In genomic region chr6:86403728-86404099, GRCm38 (mm10) we compare ENCODE assay signal across 8 mouse cellular contexts. TPM values are rescaled to one million over a fixed set of nuclear protein-coding genes. Genes with fewer than 3 reads are reported as not detected.
DNase-seq lines count a peak whose midpoint lies in the region; ATAC-seq and TF ChIP-seq lines count a peak whose summit lies in the region.

No protein-coding gene starts in this region.

- H3K9ac ChIP-seq in embryonic facial prominence, embryonic 14.5 days (ENCODE audit: low read depth, low read length), result peak overlapping the region; percentile 99
- H3K9ac ChIP-seq in heart, embryonic 15.5 days, result 0 out of 2 replicates have a peak overlapping the region, but pooled peaks have one; percentile 91
- peak overlapping the region; percentile 89 for H3K9ac ChIP-seq in liver, embryonic 14.5 days (replicated peaks)
- peak overlapping the region; percentile 97; the same call in 1 of the 2 replicates for H3K9ac ChIP-seq in neural tube, embryonic 12.5 days

- no peaks in the 10 kb centered on the region for H3K27me3 ChIP-seq in embryonic facial prominence, embryonic 14.5 days (replicated peaks; ENCODE audit: control insufficient read depth, insufficient read depth, low read length)
- no peaks in the 10 kb centered on the region for H3K27me3 ChIP-seq in heart, embryonic 15.5 days
- H3K27me3 ChIP-seq in liver, embryonic 14.5 days (ENCODE audit: control insufficient read depth, insufficient read depth, low read length), result no peaks in the 10 kb centered on the region; the same call in 1 of the 2 replicates
- no peaks in the 10 kb centered on the region for H3K27me3 ChIP-seq in neural tube, embryonic 12.5 days (replicated peaks)

- no peak for TF ChIP-seq CTCF in liver, embryonic 14.5 days (IDR thresholded peaks at IDR 0.05; ENCODE audit: low read depth)

- peak overlapping the region; percentile 68 for H3K4me2 ChIP-seq in embryonic facial prominence, embryonic 14.5 days (ENCODE audit: low read depth, low read length)
- H3K4me2 ChIP-seq in heart, embryonic 15.5 days, result peak overlapping the region; percentile 66
- peak overlapping the region; percentile 96 for H3K4me2 ChIP-seq in liver, embryonic 14.5 days (ENCODE audit: low read depth)
- H3K4me2 ChIP-seq in neural tube, embryonic 12.5 days (replicated peaks), result peak overlapping the region; percentile 43

- no peaks in the 10 kb centered on the region for H3K9me3 ChIP-seq in embryonic facial prominence, embryonic 14.5 days (ENCODE audit: control insufficient read depth, low read length)
- no peaks in the 10 kb centered on the region for H3K9me3 ChIP-seq in heart, embryonic 15.5 days (replicated peaks)
- H3K9me3 ChIP-seq in liver, embryonic 14.5 days (ENCODE audit: control insufficient read depth, low read length), result no peaks in the 10 kb centered on the region
- no peaks in the 10 kb centered on the region for H3K9me3 ChIP-seq in neural tube, embryonic 12.5 days

- peak; percentile 65 to 74 for DNase-seq in adrenal gland, postnatal 4 days (ENCODE audit: low spot score in 2 of 2)
- DNase-seq in embryonic facial prominence, embryonic 14.5 days (ENCODE audit: low spot score), result peak; percentile 85
- peak; percentile 85 to 89 for DNase-seq in kidney, postnatal 36 days
- DNase-seq in liver, embryonic 14.5 days (ENCODE audit: low read depth in 3 of 3, low spot score in 3 of 3), result peak; percentile 70 to 74 (median 73)
- peak; percentile 86 for DNase-seq in thymus, postnatal 4 days

- H3K36me3 ChIP-seq in embryonic facial prominence, embryonic 14.5 days (ENCODE audit: control insufficient read depth, insufficient read depth, low read length), result peaks cover 14% of the 10 kb centered on the region
- no peaks in the 10 kb centered on the region; the same call in 1 of the 2 replicates for H3K36me3 ChIP-seq in heart, embryonic 15.5 days
- no peaks in the 10 kb centered on the region; the same call in 1 of the 2 replicates for H3K36me3 ChIP-seq in liver, embryonic 14.5 days (replicated peaks; ENCODE audit: control insufficient read depth, insufficient read depth, low read depth)
- peaks cover under 1% of the 10 kb centered on the region; the same call in 1 of the 2 replicates for H3K36me3 ChIP-seq in neural tube, embryonic 12.5 days

- TF ChIP-seq EP300 in liver, embryonic 14.5 days (IDR thresholded peaks at IDR 0.05; ENCODE audit: low read depth), result no peak

- H3K4me3 ChIP-seq in embryonic facial prominence, embryonic 14.5 days (ENCODE audit: low read depth, low read length), result peak overlapping the region; percentile 87
- peak overlapping the region; percentile 94 for H3K4me3 ChIP-seq in heart, embryonic 15.5 days
- H3K4me3 ChIP-seq in liver, embryonic 14.5 days (ENCODE audit: insufficient read depth in 1 of 2, low read depth in 2 of 2, low read length in 2 of 2), result peak overlapping the region; percentile 88 to 92
- H3K4me3 ChIP-seq in neural tube, embryonic 12.5 days, result peak overlapping the region; percentile 81

- H3K27ac ChIP-seq in embryonic facial prominence, embryonic 14.5 days (replicated peaks; ENCODE audit: low read depth, low read length), result peak overlapping the region; percentile 100
- peak overlapping the region; percentile 100 for H3K27ac ChIP-seq in heart, embryonic 15.5 days
- peak overlapping the region; percentile 75 for H3K27ac ChIP-seq in liver, embryonic 14.5 days
- H3K27ac ChIP-seq in neural tube, embryonic 12.5 days, result 0 out of 2 replicates have a peak overlapping the region, but pooled peaks have one; percentile 99

- H3K4me1 ChIP-seq in embryonic facial prominence, embryonic 14.5 days (ENCODE audit: control insufficient read depth, insufficient read depth, low read length), result peaks cover 5% of the 10 kb centered on the region
- H3K4me1 ChIP-seq in heart, embryonic 15.5 days (replicated peaks), result peaks cover 18% of the 10 kb centered on the region
- peaks cover 4 to 17% of the 10 kb centered on the region in 2 experiments; a peak in 3 of 4 replicates for H3K4me1 ChIP-seq in liver, embryonic 14.5 days (replicated peaks; ENCODE audit: control insufficient read depth in 2 of 2, insufficient read depth in 2 of 2, low read length in 1 of 2)
- peaks cover 11% of the 10 kb centered on the region for H3K4me1 ChIP-seq in neural tube, embryonic 12.5 days

- under 1% methylated on average over 15 of the region's 15 CpGs for WGBS in embryonic facial prominence, embryonic 14.5 days
- WGBS in heart, embryonic 15.5 days, result 1% methylated on average over 15 of the region's 15 CpGs
- under 1% methylated on average over 15 of the region's 15 CpGs for WGBS in liver, embryonic 14.5 days (ENCODE audit: insufficient replicate concordance)
- under 1% methylated on average over 15 of the region's 15 CpGs for WGBS in neural tube, embryonic 12.5 days

- ATAC-seq in CD4-positive, CD25-positive, alpha-beta regulatory T cell, adult 4 months, result peak; percentile 44
- peak; percentile 76 for ATAC-seq in embryonic facial prominence, embryonic 14.5 days (ENCODE audit: low read depth)
- peak; percentile 43; the same call in 1 of the 2 replicates for ATAC-seq in heart, embryonic 15.5 days (replicated peaks; ENCODE audit: insufficient number of reproducible peaks, insufficient read depth, low FRiP score, low read depth)
- peak; percentile 75 for ATAC-seq in liver, embryonic 14.5 days (ENCODE audit: insufficient read depth)
- ATAC-seq in neural tube, embryonic 12.5 days (ENCODE audit: low FRiP score, low read depth), result peak; percentile 67

RNA-seq across cellular contexts. Expression of gene Tia1, which starts 0.3 kb away (rescaled TPM):
- 100 to 1,000 TPM; 117 to 139 TPM for polyA plus RNA-seq in CD4-positive, CD25-positive, alpha-beta regulatory T cell, adult 4 months (2017; shearing (Covaris generic))
- 100 to 1,000 TPM; 105 to 120 TPM for total RNA-seq in adrenal gland, postnatal 4 days (2021)
- polyA plus RNA-seq in embryonic facial prominence, embryonic 14.5 days (2014; fragmentation: Nextera tagmentation; extraction: Ambion mirVana), result 130 and 160 TPM in 2 replicates
- 109 and 119 TPM in 2 replicates for polyA plus RNA-seq in heart, embryonic 15.5 days (2015; fragmentation: Nextera tagmentation; extraction: Ambion mirVana)
- polyA plus RNA-seq in liver, embryonic 14.5 days (2012; rRNA removed), result 13.5 and 14.7 TPM in 2 replicates
- 16.0 and 16.9 TPM in 2 replicates for polyA plus RNA-seq in liver, embryonic 14.5 days (2014; fragmentation: Nextera tagmentation; extraction: Ambion mirVana)
- 333 and 353 TPM in 2 replicates for polyA plus RNA-seq in neural tube, embryonic 12.5 days (2016; fragmentation: Nextera tagmentation; extraction: Ambion mirVana)

RNA-seq across cellular contexts. Expression of gene Pcyox1, which starts 6.8 kb away (rescaled TPM):
- 10 to 100 TPM in 1 of 2 experiments, 1 to 10 TPM in 1; 8.5 to 10.4 TPM for polyA plus RNA-seq in CD4-positive, CD25-positive, alpha-beta regulatory T cell, adult 4 months (2017; shearing (Covaris generic))
- total RNA-seq in adrenal gland, postnatal 4 days (2021), result 100 to 1,000 TPM; 180 to 205 TPM
- polyA plus RNA-seq in embryonic facial prominence, embryonic 14.5 days (2014; fragmentation: Nextera tagmentation; extraction: Ambion mirVana), result 80.5 and 95.2 TPM in 2 replicates
- 49.8 and 54.7 TPM in 2 replicates for polyA plus RNA-seq in heart, embryonic 15.5 days (2015; fragmentation: Nextera tagmentation; extraction: Ambion mirVana)
- polyA plus RNA-seq in liver, embryonic 14.5 days (2012; rRNA removed), result 17.7 and 22.0 TPM in 2 replicates
- 37.7 and 39.4 TPM in 2 replicates for polyA plus RNA-seq in liver, embryonic 14.5 days (2014; fragmentation: Nextera tagmentation; extraction: Ambion mirVana)
- 121 and 123 TPM in 2 replicates for polyA plus RNA-seq in neural tube, embryonic 12.5 days (2016; fragmentation: Nextera tagmentation; extraction: Ambion mirVana)

RNA-seq across cellular contexts. Expression of gene Gm44790, which starts 22.7 kb away (rescaled TPM):
- polyA plus RNA-seq in CD4-positive, CD25-positive, alpha-beta regulatory T cell, adult 4 months (2017; shearing (Covaris generic)), result not detected
- total RNA-seq in adrenal gland, postnatal 4 days (2021), result 1 to 10 TPM in 1 of 2 experiments, not detected in 1; 2.1 TPM
- not detected in 2 replicates for polyA plus RNA-seq in embryonic facial prominence, embryonic 14.5 days (2014; fragmentation: Nextera tagmentation; extraction: Ambion mirVana)
- 1.1 TPM in 1 of 2 replicates, not detected in the other for polyA plus RNA-seq in heart, embryonic 15.5 days (2015; fragmentation: Nextera tagmentation; extraction: Ambion mirVana)
- 0.11 TPM in 1 of 2 replicates, not detected in the other for polyA plus RNA-seq in liver, embryonic 14.5 days (2012; rRNA removed)
- not detected in 2 replicates for polyA plus RNA-seq in liver, embryonic 14.5 days (2014; fragmentation: Nextera tagmentation; extraction: Ambion mirVana)
- 0.37 TPM in 1 of 2 replicates, not detected in the other for polyA plus RNA-seq in neural tube, embryonic 12.5 days (2016; fragmentation: Nextera tagmentation; extraction: Ambion mirVana)

RNA-seq across cellular contexts. Expression of gene Snrpg, which starts 32.6 kb away (rescaled TPM):
- 100 to 1,000 TPM; 319 to 477 TPM for polyA plus RNA-seq in CD4-positive, CD25-positive, alpha-beta regulatory T cell, adult 4 months (2017; shearing (Covaris generic))
- 100 to 1,000 TPM; 383 to 436 TPM for total RNA-seq in adrenal gland, postnatal 4 days (2021)
- polyA plus RNA-seq in embryonic facial prominence, embryonic 14.5 days (2014; fragmentation: Nextera tagmentation; extraction: Ambion mirVana), result 561 and 600 TPM in 2 replicates
- polyA plus RNA-seq in heart, embryonic 15.5 days (2015; fragmentation: Nextera tagmentation; extraction: Ambion mirVana), result 261 and 274 TPM in 2 replicates
- 91.4 and 135 TPM in 2 replicates for polyA plus RNA-seq in liver, embryonic 14.5 days (2012; rRNA removed)
- polyA plus RNA-seq in liver, embryonic 14.5 days (2014; fragmentation: Nextera tagmentation; extraction: Ambion mirVana), result 440 and 462 TPM in 2 replicates
- polyA plus RNA-seq in neural tube, embryonic 12.5 days (2016; fragmentation: Nextera tagmentation; extraction: Ambion mirVana), result 483 and 530 TPM in 2 replicates

RNA-seq across cellular contexts. Expression of gene C87436, which starts 34.5 kb away (rescaled TPM):
- 10 to 100 TPM; 41.0 to 43.8 TPM for polyA plus RNA-seq in CD4-positive, CD25-positive, alpha-beta regulatory T cell, adult 4 months (2017; shearing (Covaris generic))
- 10 to 100 TPM; 17.6 to 19.1 TPM for total RNA-seq in adrenal gland, postnatal 4 days (2021)
- 22.7 and 23.9 TPM in 2 replicates for polyA plus RNA-seq in embryonic facial prominence, embryonic 14.5 days (2014; fragmentation: Nextera tagmentation; extraction: Ambion mirVana)
- 15.1 and 17.3 TPM in 2 replicates for polyA plus RNA-seq in heart, embryonic 15.5 days (2015; fragmentation: Nextera tagmentation; extraction: Ambion mirVana)
- polyA plus RNA-seq in liver, embryonic 14.5 days (2012; rRNA removed), result 4.7 and 6.2 TPM in 2 replicates
- 10.5 and 10.7 TPM in 2 replicates for polyA plus RNA-seq in liver, embryonic 14.5 days (2014; fragmentation: Nextera tagmentation; extraction: Ambion mirVana)
- 25.1 and 27.8 TPM in 2 replicates for polyA plus RNA-seq in neural tube, embryonic 12.5 days (2016; fragmentation: Nextera tagmentation; extraction: Ambion mirVana)

Comparison
In these comparisons a context has a peak if more than half of its experiments do, and no peak if none do; other contexts are left out.
1. Peak in every context shown above with its lines: DNase-seq, ATAC-seq, H3K4me3 ChIP-seq and H3K27ac ChIP-seq.
2. H3K4me2 ChIP-seq: peak in every context shown above with its lines; median percentile 96 in liver, embryonic 14.5 days; 68 in embryonic facial prominence, embryonic 14.5 days; 66 in heart, embryonic 15.5 days; 43 in neural tube, embryonic 12.5 days.